ENCODE assay signal across 25 mouse cellular contexts in genomic region chr10:84640861-84641260, GRCm38 (mm10).
"Had no signal": no experiment of that assay in that cellular context is flagged by ENCODE, and none has a peak within 500 bp of the region (broad histone marks: within the 10 kb centered on the region; RNA-seq: fewer than 3 reads in every experiment).

No protein-coding gene starts in this region.

- H3K9ac ChIP-seq: heart, embryonic 13.5 days; heart, embryonic 15.5 days; hindbrain, embryonic 13.5 days; hindbrain, embryonic 15.5 days; kidney, embryonic 15.5 days; limb, embryonic 12.5 days; liver, embryonic 15.5 days had no signal

- ATAC-seq: hindbrain, postnatal 0 days; intestine, embryonic 16.5 days had no signal

- H3K27me3 ChIP-seq: heart, embryonic 13.5 days; heart, embryonic 15.5 days; hindbrain, embryonic 13.5 days; hindbrain, embryonic 15.5 days; kidney, embryonic 15.5 days; limb, embryonic 12.5 days; liver, embryonic 15.5 days had no signal

- H3K4me3 ChIP-seq: heart, adult 2 months; heart, embryonic 13.5 days; heart, embryonic 15.5 days; hindbrain, embryonic 13.5 days; hindbrain, embryonic 15.5 days; kidney, embryonic 15.5 days; layer of hippocampus, adult 2 months; left cerebral cortex, adult 2 months; limb, embryonic 10.5 days; limb, embryonic 12.5 days had no signal

- DNase-seq: gastrocnemius, postnatal 14 days; gastrocnemius, postnatal 36 days; heart, adult 11 months; heart, adult 2 months; heart, postnatal 14 days; heart, postnatal 36 days; kidney, adult 11 months; kidney, adult 2 months; kidney, adult 9 months; kidney, postnatal 14 days; kidney, postnatal 36 days had no signal

- H3K4me2 ChIP-seq: heart, embryonic 11.5 days; heart, embryonic 13.5 days; heart, embryonic 15.5 days; hindbrain, embryonic 13.5 days; hindbrain, embryonic 15.5 days; kidney, embryonic 15.5 days; limb, embryonic 12.5 days had no signal

- H3K27ac ChIP-seq: heart, adult 2 months; heart, embryonic 13.5 days; heart, embryonic 15.5 days; hindbrain, embryonic 13.5 days; hindbrain, embryonic 15.5 days; hindbrain, postnatal 0 days; kidney, embryonic 15.5 days; kidney, postnatal 0 days; layer of hippocampus, adult 2 months; left cerebral cortex, adult 2 months; limb, embryonic 10.5 days; limb, embryonic 12.5 days had no signal

- H3K4me1 ChIP-seq: hindbrain, embryonic 15.5 days; kidney, embryonic 15.5 days; limb, embryonic 10.5 days; limb, embryonic 12.5 days had no signal

- H3K9me3 ChIP-seq: heart, embryonic 13.5 days; heart, embryonic 15.5 days; hindbrain, embryonic 13.5 days; hindbrain, embryonic 15.5 days; kidney, embryonic 15.5 days; limb, embryonic 10.5 days; limb, embryonic 12.5 days; liver, embryonic 15.5 days had no signal
